ENCODE assay signal across 35 mouse cellular contexts in genomic region chr5:122086121-122086520, GRCm38 (mm10). TPM values are rescaled to one million over a fixed set of nuclear protein-coding genes. Genes with fewer than 3 reads are reported as not detected.
A peak's percentile ranks its signal among the peaks of the same experiment; 100 is the strongest.
DNase-seq lines count a peak whose midpoint lies in the region; ATAC-seq and TF ChIP-seq lines count a peak whose summit lies in the region.
"Had no signal": no experiment of that assay in that cellular context is flagged by ENCODE, and none has a peak within 500 bp of the region (broad histone marks: within the 10 kb centered on the region; RNA-seq: fewer than 3 reads in every experiment).

No protein-coding gene starts in this region.

- no peaks in the 10 kb centered on the region for H3K27me3 ChIP-seq in forebrain, embryonic 13.5 days
- H3K27me3 ChIP-seq in forebrain, postnatal 0 days (ENCODE audit: insufficient read depth, low read length): no peaks in the 10 kb centered on the region
- H3K27me3 ChIP-seq in heart, embryonic 16.5 days (ENCODE audit: control insufficient read depth, insufficient read depth, low read length): no peaks in the 10 kb centered on the region
- H3K27me3 ChIP-seq in heart, embryonic 12.5 days (replicated peaks): no peaks in the 10 kb centered on the region
- H3K27me3 ChIP-seq: embryonic facial prominence, embryonic 15.5 days; intestine, embryonic 15.5 days; limb, embryonic 15.5 days; liver, embryonic 13.5 days had no signal

- DNase-seq in forebrain, postnatal 0 days: no peak
- peak; percentile 7 to 23 for DNase-seq in heart, adult 18-20 months
- DNase-seq in heart, postnatal 36 days: no peak
- no peak for DNase-seq in adrenal gland, postnatal 14 days
- DNase-seq: adrenal gland, postnatal 10 days; cerebellum, adult 11-12 months; cerebellum, adult 9-11 months; kidney, adult 2 months; kidney, postnatal 4 days; liver, embryonic 13.5 days; lung, adult 18-20 months; lung, postnatal 4 days; right cerebral cortex, postnatal 4 days; thymus, adult 18-20 months; thymus, postnatal 25 days had no signal

- H3K4me1 ChIP-seq in forebrain, embryonic 13.5 days: peaks cover 13% of the 10 kb centered on the region
- no peaks in the 10 kb centered on the region; the same call in 1 of the 2 replicates for H3K4me1 ChIP-seq in forebrain, postnatal 0 days (ENCODE audit: insufficient read depth)
- H3K4me1 ChIP-seq in heart, embryonic 16.5 days (ENCODE audit: control insufficient read depth, insufficient read depth, low read length): peaks cover 15% of the 10 kb centered on the region
- H3K4me1 ChIP-seq in heart, embryonic 12.5 days (replicated peaks): peaks cover 14% of the 10 kb centered on the region
- H3K4me1 ChIP-seq: hindbrain, embryonic 12.5 days; intestine, embryonic 15.5 days; midbrain, embryonic 12.5 days; neural tube, embryonic 13.5 days had no signal

- 55% methylated on average over 3 of the region's 3 CpGs for WGBS in forebrain, embryonic 13.5 days
- WGBS in forebrain, postnatal 0 days: 24% methylated on average over 3 of the region's 3 CpGs
- 32% methylated on average over 3 of the region's 3 CpGs for WGBS in heart, embryonic 16.5 days
- WGBS in heart, embryonic 12.5 days: 49% methylated on average over 3 of the region's 3 CpGs

- no peak overlapping the region for H3K4me2 ChIP-seq in forebrain, embryonic 13.5 days
- no peak overlapping the region for H3K4me2 ChIP-seq in forebrain, postnatal 0 days (ENCODE audit: low read depth)
- no peak overlapping the region for H3K4me2 ChIP-seq in heart, embryonic 16.5 days (ENCODE audit: low read depth, low read length)
- no peak overlapping the region for H3K4me2 ChIP-seq in heart, embryonic 12.5 days
- H3K4me2 ChIP-seq: hindbrain, embryonic 12.5 days; intestine, embryonic 15.5 days; liver, embryonic 13.5 days; midbrain, embryonic 12.5 days; neural tube, embryonic 13.5 days had no signal

- H3K9ac ChIP-seq in forebrain, embryonic 13.5 days: no peak overlapping the region
- H3K9ac ChIP-seq in forebrain, postnatal 0 days: no peak overlapping the region
- H3K9ac ChIP-seq in heart, embryonic 16.5 days (ENCODE audit: low read length): peak overlapping the region; percentile 51
- H3K9ac ChIP-seq in heart, embryonic 12.5 days: no peak overlapping the region
- H3K9ac ChIP-seq: embryonic facial prominence, embryonic 15.5 days; hindbrain, embryonic 12.5 days; intestine, embryonic 15.5 days; limb, embryonic 15.5 days; liver, embryonic 13.5 days; midbrain, embryonic 12.5 days; neural tube, embryonic 13.5 days had no signal

- no peaks in the 10 kb centered on the region for H3K36me3 ChIP-seq in forebrain, embryonic 13.5 days (ENCODE audit: poor library complexity, severe bottlenecking)
- no peaks in the 10 kb centered on the region for H3K36me3 ChIP-seq in forebrain, postnatal 0 days (ENCODE audit: insufficient read depth)
- H3K36me3 ChIP-seq in heart, embryonic 16.5 days (ENCODE audit: control insufficient read depth, insufficient read depth): no peaks in the 10 kb centered on the region
- no peaks in the 10 kb centered on the region for H3K36me3 ChIP-seq in heart, embryonic 12.5 days
- H3K36me3 ChIP-seq: embryonic facial prominence, embryonic 15.5 days; G1E; hindbrain, embryonic 12.5 days; intestine, embryonic 15.5 days; limb, embryonic 15.5 days; liver, embryonic 13.5 days; midbrain, embryonic 12.5 days; neural tube, embryonic 13.5 days had no signal

- intact Hi-C loops in heart, postnatal 36 days (cut with DNase I): loop anchor here (5.0 kb wide), 1 partner anchor 194 kb away; no protein-coding TSS in a partner anchor

- H3K4me3 ChIP-seq in forebrain, embryonic 13.5 days: no peak overlapping the region
- no peak overlapping the region for H3K4me3 ChIP-seq in forebrain, postnatal 0 days (ENCODE audit: low read depth, low read length)
- H3K4me3 ChIP-seq in heart, embryonic 16.5 days (ENCODE audit: low read length): no peak overlapping the region
- no peak overlapping the region for H3K4me3 ChIP-seq in heart, embryonic 12.5 days
- H3K4me3 ChIP-seq: embryonic facial prominence, embryonic 15.5 days; hindbrain, embryonic 12.5 days; intestine, embryonic 15.5 days; limb, embryonic 15.5 days; liver, embryonic 13.5 days; midbrain, embryonic 12.5 days; neural tube, embryonic 13.5 days had no signal

- no peaks in the 10 kb centered on the region for H3K9me3 ChIP-seq in forebrain, embryonic 13.5 days (replicated peaks)
- H3K9me3 ChIP-seq in forebrain, postnatal 0 days (ENCODE audit: low read length): no peaks in the 10 kb centered on the region
- no peaks in the 10 kb centered on the region for H3K9me3 ChIP-seq in heart, embryonic 16.5 days (replicated peaks; ENCODE audit: control insufficient read depth, low read length)
- no peaks in the 10 kb centered on the region for H3K9me3 ChIP-seq in heart, embryonic 12.5 days (replicated peaks)
- H3K9me3 ChIP-seq: embryonic facial prominence, embryonic 15.5 days; G1E; hindbrain, embryonic 12.5 days; intestine, embryonic 15.5 days; limb, embryonic 15.5 days; liver, embryonic 13.5 days; megakaryocyte, embryonic 14.5 days; midbrain, embryonic 12.5 days; neural tube, embryonic 13.5 days had no signal

- no peak for TF ChIP-seq CTCF in forebrain, postnatal 0 days (IDR thresholded peaks at IDR 0.05; ENCODE audit: low read depth)

- peak; percentile 77 for ATAC-seq in forebrain, embryonic 13.5 days
- no peak for ATAC-seq in forebrain, postnatal 0 days
- ATAC-seq in heart, embryonic 16.5 days (replicated peaks; ENCODE audit: extremely low read depth, insufficient read depth, low FRiP score): 0 out of 2 replicates have a peak, but pooled peaks have one; percentile 38
- ATAC-seq in heart, embryonic 12.5 days (ENCODE audit: insufficient number of reproducible peaks, low FRiP score): no peak
- ATAC-seq: hindbrain, postnatal 0 days; intestine, embryonic 15.5 days; lung, postnatal 0 days; Patski had no signal

- H3K27ac ChIP-seq in forebrain, embryonic 13.5 days: no peak overlapping the region
- H3K27ac ChIP-seq in forebrain, postnatal 0 days (ENCODE audit: low read depth, low read length): no peak overlapping the region
- peak overlapping the region; percentile 58 for H3K27ac ChIP-seq in heart, embryonic 16.5 days (ENCODE audit: low read length)
- H3K27ac ChIP-seq in heart, embryonic 12.5 days (ENCODE audit: poor library complexity, severe bottlenecking): no peak overlapping the region
- H3K27ac ChIP-seq: embryonic facial prominence, embryonic 15.5 days; hindbrain, embryonic 12.5 days; hindbrain, postnatal 0 days; intestine, embryonic 15.5 days; kidney, postnatal 0 days; limb, embryonic 15.5 days; liver, embryonic 13.5 days; midbrain, embryonic 12.5 days; neural tube, embryonic 13.5 days; stomach, postnatal 0 days had no signal

RNA-seq across cellular contexts. Expression of gene Myl2, which starts 14.6 kb away (rescaled TPM):
- 0.81 and 3.6 TPM in 2 replicates for polyA plus RNA-seq in forebrain, embryonic 13.5 days (2015; fragmentation: Nextera tagmentation; extraction: Ambion mirVana)
- total RNA-seq in forebrain, postnatal 0 days (2014; rRNA removed): 0.38 and 2.9 TPM in 2 replicates
- polyA plus RNA-seq in forebrain, postnatal 0 days (2015; fragmentation: Nextera tagmentation; extraction: Ambion mirVana): 1.7 TPM in 2 replicates
- total RNA-seq in heart, adult 18-20 months (2021): over 10,000 TPM; 22,032 to 23,824 TPM
- total RNA-seq in heart, postnatal 36 days (2021): over 10,000 TPM; 18,107 to 20,333 TPM
- 7,978 and 9,755 TPM in 2 replicates for polyA plus RNA-seq in heart, embryonic 16.5 days (2015; fragmentation: Nextera tagmentation; extraction: Ambion mirVana)
- polyA plus RNA-seq in heart, embryonic 12.5 days (2016; fragmentation: Nextera tagmentation; extraction: Ambion mirVana): 7,161 and 7,647 TPM in 2 replicates
- not detected in 2 replicates for total RNA-seq in adrenal gland, postnatal 14 days (2021)
- total RNA-seq: common myeloid progenitor, adult 5-6 weeks; G1E; hindbrain, postnatal 0 days had no signal
- polyA plus RNA-seq: G1E, Patski had no signal

RNA-seq across cellular contexts. Expression of gene Cux2, which starts 36.2 kb away (rescaled TPM):
- polyA plus RNA-seq in forebrain, embryonic 13.5 days (2015; fragmentation: Nextera tagmentation; extraction: Ambion mirVana): 16.9 and 17.9 TPM in 2 replicates
- total RNA-seq in forebrain, postnatal 0 days (2014; rRNA removed): 44.0 and 52.4 TPM in 2 replicates
- polyA plus RNA-seq in forebrain, postnatal 0 days (2015; fragmentation: Nextera tagmentation; extraction: Ambion mirVana): 16.2 and 16.7 TPM in 2 replicates
- total RNA-seq in heart, adult 18-20 months (2021): 10 to 100 TPM; 19.3 to 19.4 TPM
- 10 to 100 TPM; 21.6 to 26.8 TPM for total RNA-seq in heart, postnatal 36 days (2021)
- polyA plus RNA-seq in heart, embryonic 16.5 days (2015; fragmentation: Nextera tagmentation; extraction: Ambion mirVana): 3.0 and 3.7 TPM in 2 replicates
- 7.6 and 10.1 TPM in 2 replicates for polyA plus RNA-seq in heart, embryonic 12.5 days (2016; fragmentation: Nextera tagmentation; extraction: Ambion mirVana)
- total RNA-seq in adrenal gland, postnatal 14 days (2021): 16.6 and 17.7 TPM in 2 replicates
- total RNA-seq: common myeloid progenitor, adult 5-6 weeks had no signal
- polyA plus RNA-seq: G1E had no signal

RNA-seq across cellular contexts. Expression of gene Ccdc63, which starts 54.5 kb away (rescaled TPM):
- not detected in 2 replicates for polyA plus RNA-seq in forebrain, embryonic 13.5 days (2015; fragmentation: Nextera tagmentation; extraction: Ambion mirVana)
- total RNA-seq in forebrain, postnatal 0 days (2014; rRNA removed): 0.43 TPM in 1 of 2 replicates, not detected in the other
- polyA plus RNA-seq in forebrain, postnatal 0 days (2015; fragmentation: Nextera tagmentation; extraction: Ambion mirVana): 0.08 and 0.16 TPM in 2 replicates
- not detected for total RNA-seq in heart, adult 18-20 months (2021)
- not detected for total RNA-seq in heart, postnatal 36 days (2021)
- polyA plus RNA-seq in heart, embryonic 16.5 days (2015; fragmentation: Nextera tagmentation; extraction: Ambion mirVana): 0.12 and 0.56 TPM in 2 replicates
- 0.33 and 0.42 TPM in 2 replicates for polyA plus RNA-seq in heart, embryonic 12.5 days (2016; fragmentation: Nextera tagmentation; extraction: Ambion mirVana)
- not detected in 2 replicates for total RNA-seq in adrenal gland, postnatal 14 days (2021)
- total RNA-seq: adrenal gland, postnatal 10 days; gastrocnemius, adult 18-20 months; heart, postnatal 25 days; midbrain, postnatal 0 days had no signal
- polyA plus RNA-seq: G1E; hindbrain, embryonic 12.5 days; hindbrain, postnatal 0 days; intestine, embryonic 15.5 days; kidney, postnatal 0 days; midbrain, embryonic 12.5 days; midbrain, postnatal 0 days; Patski had no signal

Comparison
In these comparisons a context has a peak if more than half of its experiments do, and no peak if none do; other contexts are left out.
1. ATAC-seq: peak in forebrain, embryonic 13.5 days (single experiment) and heart, embryonic 16.5 days (single experiment); none in forebrain, postnatal 0 days (single experiment) and heart, embryonic 12.5 days (single experiment).
2. DNase-seq: peak in heart, adult 18-20 months (2 of 2); none in forebrain, postnatal 0 days (single experiment), heart, postnatal 36 days (0 of 2) and adrenal gland, postnatal 14 days (single experiment).
3. RNA of gene Myl2, which starts 14.6 kb away (total RNA-seq): 22,032 to 23,824 TPM in heart, adult 18-20 months and 18,107 to 20,333 TPM in heart, postnatal 36 days; 0.38 to 2.9 TPM in forebrain, postnatal 0 days and not detected in adrenal gland, postnatal 14 days; every median in the first group is over 1,000 times any median in the second.